Mouse (Mus musculus): ENCODE measurements around the gene Osr1. TPM values are rescaled to one million over a fixed set of nuclear protein-coding genes. Genes with fewer than 3 reads are reported as not detected.

Osr1 gene
- total RNA-seq, 4 experiments from 2014 or later = 1.6 to 3.2 (median 2.1) TPM

DNA sequence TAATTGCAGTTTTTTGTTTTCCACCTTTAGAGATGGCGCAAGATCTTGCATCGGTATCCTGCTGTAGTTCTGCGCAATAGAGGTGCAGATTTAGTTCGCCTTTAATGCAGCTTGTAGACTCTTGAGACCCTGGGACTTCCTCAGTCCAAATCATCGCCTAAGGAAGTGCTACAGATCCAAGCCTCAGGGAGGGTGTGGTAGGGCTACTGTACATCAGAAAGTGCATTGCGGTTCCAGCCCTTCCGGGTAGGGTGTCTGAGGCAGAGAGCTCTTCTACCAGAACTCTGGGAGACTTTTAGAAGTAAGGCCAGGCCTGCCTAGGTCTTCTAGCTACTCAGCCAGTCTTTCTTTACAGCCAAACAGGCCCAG is 15.2 kb downstream of the Osr1 start:
- no peak for DNase-seq (ENCODE audit: low spot score in 2 of 2)

DNA sequence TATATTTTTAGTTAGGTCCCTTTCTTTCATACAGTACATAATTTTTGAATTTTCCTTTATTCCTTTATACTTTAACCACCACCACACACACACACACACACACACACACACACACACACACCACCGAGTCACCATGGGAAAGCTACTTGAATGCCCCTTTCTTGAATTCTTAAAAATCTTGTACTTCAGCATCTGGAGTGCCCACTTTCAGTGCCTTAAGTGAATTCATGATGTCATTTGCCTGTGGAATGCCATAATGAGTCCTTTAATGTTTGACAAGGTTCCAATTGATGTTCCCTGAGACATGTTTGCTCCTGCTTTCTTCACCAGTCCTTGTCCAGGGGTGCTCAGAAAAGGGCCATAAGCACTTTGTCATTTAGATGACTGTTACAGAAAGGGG is 17.8 kb downstream of the Osr1 start:
- DNase-seq (ENCODE audit: low spot score in 2 of 2) = no peak

DNA sequence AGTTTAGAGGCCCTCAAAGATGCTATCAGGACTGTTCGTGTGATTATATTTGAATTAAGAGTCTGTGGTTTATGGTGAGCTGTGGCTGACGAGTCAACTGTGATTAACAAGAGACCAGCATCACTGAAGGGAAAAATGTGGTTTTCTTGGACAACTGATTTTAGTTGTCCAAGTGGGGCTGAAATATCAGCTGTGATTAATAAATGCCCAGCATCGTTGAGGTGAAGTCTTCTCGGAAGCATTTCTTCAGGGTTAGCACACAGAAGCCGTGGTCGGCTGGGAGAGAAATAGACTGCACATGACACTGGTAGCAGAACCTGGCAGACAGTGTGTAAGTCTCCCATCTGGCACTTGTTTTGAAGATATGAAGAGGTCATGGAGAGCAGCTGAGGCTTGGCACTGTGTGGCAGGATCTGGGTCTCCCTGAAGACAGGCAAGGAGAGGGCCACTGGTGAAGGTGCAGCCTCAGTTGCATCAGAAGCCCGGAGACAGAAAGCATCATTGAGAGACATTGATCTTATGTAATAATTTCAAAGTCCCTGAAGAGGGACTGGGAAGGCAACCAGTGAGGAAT is 19.7 kb downstream of the Osr1 start:
- no peak for DNase-seq (ENCODE audit: low spot score in 2 of 2)

DNA sequence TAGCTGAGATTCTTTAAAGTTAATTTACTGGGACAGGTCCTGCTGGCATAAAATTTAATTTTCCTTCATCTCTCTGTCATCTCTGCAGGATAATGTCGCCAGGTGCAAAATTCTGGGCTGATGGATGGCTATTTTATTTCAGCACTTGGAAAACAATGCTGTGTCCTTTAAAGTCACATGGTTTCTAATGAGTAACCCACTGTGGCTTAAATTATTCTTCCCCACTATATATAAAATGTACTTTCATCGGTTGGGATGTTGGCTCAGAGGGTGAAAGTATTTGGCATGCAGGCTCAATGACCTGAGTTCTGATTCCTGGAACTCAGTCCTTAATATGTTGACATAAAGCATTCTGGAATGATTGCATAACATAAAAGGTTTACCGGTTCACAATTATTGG is 21.2 kb downstream of the Osr1 start:
- no peak for DNase-seq (ENCODE audit: low spot score in 2 of 2)

DNA sequence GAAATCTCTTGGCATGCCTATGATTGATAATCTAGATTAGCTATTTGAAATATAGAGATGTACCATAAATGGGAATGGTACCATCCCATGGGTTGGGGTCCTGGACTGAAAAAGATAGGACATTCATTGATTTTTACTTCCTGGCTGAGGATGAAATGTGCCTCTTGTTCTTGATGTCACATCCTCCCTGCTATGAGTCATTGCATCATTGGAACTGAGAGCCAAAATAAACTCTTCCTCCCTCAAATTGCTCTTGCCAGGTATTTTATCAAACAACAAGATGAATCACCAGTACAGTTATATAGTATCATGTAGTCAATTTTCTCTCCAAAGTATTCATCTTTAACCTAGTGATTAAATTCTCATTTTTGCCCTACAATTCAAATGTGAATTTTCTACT is 28.3 kb downstream of the Osr1 start:
- no peak for DNase-seq (ENCODE audit: low spot score in 2 of 2)

All from gastrocnemius, adult 8-10 months (tissue).